Mouse (Mus musculus): ENCODE data around the gene Mybpc3.

GRCm38 (mm10) chr2:91096524-91096923 is 21.4 kb upstream of the Mybpc3 start:
- no peak for TF ChIP-seq EP300 (optimal IDR thresholded peaks at IDR 0.05)
- no peak for TF ChIP-seq CTCF (IDR thresholded peaks at IDR 0.05; ENCODE audit: low read depth)

All from stomach, postnatal 0 days (tissue).